Comparison of ENCODE assay signal across 8 mouse cellular contexts in the genomic region with DNA sequence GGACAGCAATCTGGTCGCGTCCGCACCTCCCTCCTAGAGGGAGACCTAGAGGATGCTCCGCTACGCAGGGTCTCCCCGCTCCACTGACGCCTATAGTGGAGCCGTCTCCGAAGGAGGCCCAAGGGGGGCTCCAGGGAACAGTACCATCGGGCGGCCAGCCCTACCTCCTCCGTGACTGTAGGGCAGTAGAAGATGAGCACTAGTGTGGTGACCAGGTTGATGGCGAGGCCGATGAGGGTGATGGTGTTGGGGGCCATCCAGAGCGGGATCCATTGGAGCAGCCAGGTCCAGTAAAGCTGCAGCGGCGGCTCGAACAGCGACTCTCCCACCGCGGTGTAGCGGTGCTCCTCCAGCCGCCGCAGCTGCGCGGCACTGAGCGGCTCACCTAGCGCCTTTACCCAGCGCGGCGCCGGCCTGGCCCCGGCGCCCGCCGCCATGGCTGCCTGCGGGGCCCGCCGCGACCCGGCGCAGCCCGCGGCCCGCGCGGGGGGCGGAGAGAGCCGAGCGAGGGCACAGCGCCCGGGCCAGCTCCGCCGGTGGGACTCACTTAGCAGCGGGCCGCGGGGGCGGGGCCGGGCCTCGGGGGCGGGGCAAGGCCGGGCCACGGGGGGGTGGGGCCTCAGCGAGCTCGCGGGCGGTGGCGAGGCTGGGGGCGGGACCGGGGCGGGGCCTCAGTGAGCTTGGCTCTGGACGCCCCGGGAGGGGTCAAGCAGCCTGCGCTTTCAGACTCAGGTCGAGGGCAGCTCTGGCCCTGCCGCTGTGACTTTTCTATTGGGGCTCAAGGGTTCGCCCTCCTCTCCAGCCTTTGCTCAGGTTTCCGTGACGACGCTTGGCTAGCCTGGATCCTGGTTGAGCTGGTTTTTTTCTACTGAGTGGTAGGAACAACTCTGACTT. TPM values are rescaled to one million over a fixed set of nuclear protein-coding genes. Genes with fewer than 3 reads are reported as not detected.
DNase-seq lines count a peak whose midpoint lies in the region; ATAC-seq lines count a peak whose summit lies in the region.

A gene (minus strand): TSS at position 653 of the 894 bp plus-strand sequence.

- H3K4me2 ChIP-seq in forebrain, embryonic 14.5 days (ENCODE audit: low read length), result peak within 1 kb of the TSS; percentile 78
- H3K4me2 ChIP-seq in neural tube, embryonic 15.5 days, result peak within 1 kb of the TSS; percentile 77

- peak within 1 kb of the TSS; percentile 10; the same call in 1 of the 2 replicates for H3K27ac ChIP-seq in forebrain, embryonic 14.5 days (ENCODE audit: low read depth, low read length)
- H3K27ac ChIP-seq in neural tube, embryonic 15.5 days (replicated peaks), result peak within 1 kb of the TSS; percentile 82

- no peaks in the 10 kb centered on the region for H3K36me3 ChIP-seq in forebrain, embryonic 14.5 days (ENCODE audit: control insufficient read depth, insufficient read depth, low read length)
- H3K36me3 ChIP-seq in neural tube, embryonic 15.5 days, result no peaks in the 10 kb centered on the region

- no peaks in the 10 kb centered on the region for H3K27me3 ChIP-seq in forebrain, embryonic 14.5 days (replicated peaks; ENCODE audit: control insufficient read depth, insufficient read depth, low read length)
- no peaks in the 10 kb centered on the region for H3K27me3 ChIP-seq in neural tube, embryonic 15.5 days (replicated peaks)

- WGBS in forebrain, embryonic 14.5 days, result 0% methylated on average over 34 of the region's 80 CpGs
- 2% methylated on average over 70 of the region's 80 CpGs for WGBS in large intestine, adult 2 months
- WGBS in neural tube, embryonic 15.5 days, result under 1% methylated on average over 69 of the region's 80 CpGs

- peak within 1 kb of the TSS; percentile 68 for H3K9ac ChIP-seq in forebrain, embryonic 14.5 days (ENCODE audit: low read length)
- peak within 1 kb of the TSS; percentile 79 for H3K9ac ChIP-seq in neural tube, embryonic 15.5 days (replicated peaks)

- H3K4me1 ChIP-seq in forebrain, embryonic 14.5 days (ENCODE audit: control insufficient read depth, insufficient read depth, low read length), result peaks cover 8% of the 10 kb centered on the region; the same call in 1 of the 2 replicates
- peaks cover 17% of the 10 kb centered on the region for H3K4me1 ChIP-seq in neural tube, embryonic 15.5 days

- no peaks in the 10 kb centered on the region for H3K9me3 ChIP-seq in forebrain, embryonic 14.5 days (replicated peaks; ENCODE audit: control insufficient read depth, low read length)
- H3K9me3 ChIP-seq in neural tube, embryonic 15.5 days (replicated peaks), result no peaks in the 10 kb centered on the region

- peak within 1 kb of the TSS; percentile 53 for H3K4me3 ChIP-seq in forebrain, embryonic 14.5 days (ENCODE audit: low read depth, low read length)
- peak within 1 kb of the TSS; percentile 66 for H3K4me3 ChIP-seq in neural tube, embryonic 15.5 days (replicated peaks)

- intact Hi-C loops in heart, postnatal 10 days (cut with DNase I), result loop anchor here (5.0 to 10.0 kb wide), 3 partner anchors 126 to 321 kb away; a partner anchor contains a TSS

- DNase-seq in ES-CJ7 (ENCODE audit: low read depth, low spot score), result peak; percentile 83
- DNase-seq in forebrain, embryonic 14.5 days (ENCODE audit: low spot score), result peak; percentile 87
- DNase-seq in heart, postnatal 10 days, result peak; percentile 90 to 91
- no peak for DNase-seq in large intestine, adult 2 months (ENCODE audit: low read depth, low spot score)
- peak; percentile 87 to 89 for DNase-seq in lung, adult 18-20 months
- peak; percentile 86 for DNase-seq in testis, postnatal 14 days (ENCODE audit: low spot score)

- ATAC-seq in cerebellum, adult (ENCODE audit: insufficient number of reproducible peaks, low FRiP score, low TSS enrichment), result peak; percentile 75
- peak; percentile 97 for ATAC-seq in forebrain, embryonic 14.5 days
- ATAC-seq in neural tube, embryonic 15.5 days (ENCODE audit: low FRiP score), result peak; percentile 96

RNA-seq across cellular contexts. Expression of the gene that starts here (rescaled TPM):
- 4.6 and 5.0 TPM in 2 replicates for polyA plus RNA-seq in forebrain, embryonic 14.5 days (2014; fragmentation: Nextera tagmentation; extraction: Ambion mirVana)
- total RNA-seq in heart, postnatal 10 days (2021), result 100 to 1,000 TPM; 189 to 191 TPM
- polyA plus RNA-seq in large intestine, adult 2 months (2012; rRNA removed), result 27.0 and 54.9 TPM in 2 replicates
- 23.1 and 23.9 TPM in 2 replicates for polyA plus RNA-seq in neural tube, embryonic 15.5 days (2015; fragmentation: Nextera tagmentation; extraction: Ambion mirVana)
